Mouse (Mus musculus) erythroblast, embryonic 14.5 days (primary cell): ENCODE results near the gene Hic1. TPM values are rescaled to one million over a fixed set of nuclear protein-coding genes. Genes with fewer than 3 reads are reported as not detected.

Experiments
- H3K27me3 ChIP-seq: 2 replicates; pipeline ENCODE4 v1.6.1; 2012; ENCODE audit warnings: inconsistent platforms; ENCODE audit not compliant: control insufficient read depth
- H3K36me3 ChIP-seq: 2 replicates; pipeline ENCODE4 v1.6.1; 2012; ENCODE audit warnings: mild to moderate bottlenecking, inconsistent platforms; ENCODE audit not compliant: control insufficient read depth
- H3K4me1 ChIP-seq: 2 replicates; pipeline ENCODE4 v1.6.1; 2012; ENCODE audit warnings: inconsistent platforms; ENCODE audit not compliant: control insufficient read depth
- H3K4me3 ChIP-seq: replicated peaks from 2 replicates; pipeline ENCODE3; 2012; ENCODE audit warnings: moderate library complexity, mild to moderate bottlenecking, inconsistent platforms
- H3K9me3 ChIP-seq: 2 replicates; pipeline ENCODE4 v1.6.1; 2012; ENCODE audit warnings: low read length, inconsistent platforms, mixed read lengths; ENCODE audit not compliant: control insufficient read depth
- GATA1 ChIP-seq: IDR thresholded peaks from 2 replicates; pipeline ENCODE4 v1.6.1; 2012; ENCODE audit warnings: low read length, inconsistent platforms, mixed read lengths
- TAL1 ChIP-seq: IDR thresholded peaks from 3 replicates; pipeline ENCODE4 v1.6.1; 2012; ENCODE audit warnings: low read length, inconsistent platforms, mixed read lengths
- polyA plus RNA-seq: library from polyadenylated mRNA; stranded (reverse); fragments of >175 nt; gene quantifications from 2 replicates; pipeline ENCODE4 v1.2.3, GENCODE M21; 2012

The Hic1 gene
- polyA plus RNA-seq, 1 experiment = 0.02 TPM

- Histone ChIP-seq H3K27me3 (no peaks in the 10 kb centered on the region), H3K9me3 (no peaks in the 10 kb centered on the region), H3K36me3 (peaks cover 36% of the 10 kb centered on the region), H3K4me3 (no peak overlapping the region), H3K4me1 (peaks cover 7% of the 10 kb centered on the region)
- TF ChIP-seq TAL1 = no peak
- TF ChIP-seq GATA1 = no peak
These were observed 26.6 kb downstream of the Hic1 start for GRCm38 (mm10) chr11:75142749-75143148.

- TF ChIP-seq GATA1 (no peak), TAL1 (no peak)
- H3K4me3 ChIP-seq = no peak overlapping the region
- H3K36me3 ChIP-seq = peaks cover 31% of the 10 kb centered on the region
- H3K4me1 ChIP-seq = peaks cover 7% of the 10 kb centered on the region
- H3K9me3 ChIP-seq = no peaks in the 10 kb centered on the region
- no peaks in the 10 kb centered on the region for H3K27me3 ChIP-seq
These were observed 27.4 kb downstream of the Hic1 start for GRCm38 (mm10) chr11:75141913-75142312.

GRCm38 (mm10) chr11:75141038-75141437 lies 28.3 kb downstream of the Hic1 start:
- peaks cover 5% of the 10 kb centered on the region for H3K4me1 ChIP-seq

GRCm38 (mm10) chr11:75140431-75140830 lies 28.9 kb downstream of the Hic1 start:
- Histone ChIP-seq H3K9me3 (no peaks in the 10 kb centered on the region), H3K4me3 (no peak overlapping the region), H3K4me1 (peaks cover 5% of the 10 kb centered on the region), H3K36me3 (peaks cover 28% of the 10 kb centered on the region), H3K27me3 (no peaks in the 10 kb centered on the region)
- TF ChIP-seq GATA1 = no peak
- no peak for TF ChIP-seq TAL1

More at GRCm38 (mm10) chr11:75141038-75141437, 28.3 kb downstream of the Hic1 start:
- no peaks in the 10 kb centered on the region for H3K27me3 ChIP-seq
- TF ChIP-seq GATA1 (no peak), TAL1 (no peak)
- peaks cover 29% of the 10 kb centered on the region for H3K36me3 ChIP-seq
- no peaks in the 10 kb centered on the region for H3K9me3 ChIP-seq
- H3K4me3 ChIP-seq = no peak overlapping the region

- peaks cover 5% of the 10 kb centered on the region for H3K4me1 ChIP-seq
- H3K9me3 ChIP-seq = no peaks in the 10 kb centered on the region
- H3K27me3 ChIP-seq = no peaks in the 10 kb centered on the region
- H3K4me3 ChIP-seq = no peak overlapping the region
- no peak for TF ChIP-seq TAL1
- no peak for TF ChIP-seq GATA1
- peaks cover 23% of the 10 kb centered on the region for H3K36me3 ChIP-seq
These were observed 30.0 kb downstream of the Hic1 start for GRCm38 (mm10) chr11:75139122-75139963.

- Histone ChIP-seq H3K4me1 (peaks cover 5% of the 10 kb centered on the region), H3K4me3 (no peak overlapping the region), H3K27me3 (no peaks in the 10 kb centered on the region), H3K9me3 (no peaks in the 10 kb centered on the region), H3K36me3 (peaks cover 2% of the 10 kb centered on the region)
- TF ChIP-seq TAL1 = no peak
- TF ChIP-seq GATA1 = no peak
These were observed 32.5 kb downstream of the Hic1 start for GRCm38 (mm10) chr11:75136666-75137398.

- Histone ChIP-seq H3K4me3 (no peak overlapping the region), H3K4me1 (peaks cover 3% of the 10 kb centered on the region), H3K27me3 (no peaks in the 10 kb centered on the region), H3K36me3 (peaks cover 2% of the 10 kb centered on the region; the same call in 1 of the 2 replicates), H3K9me3 (no peaks in the 10 kb centered on the region)
- TF ChIP-seq GATA1 (no peak), TAL1 (no peak)
These were observed 34.0 kb downstream of the Hic1 start for GRCm38 (mm10) chr11:75135358-75135757.

- Histone ChIP-seq H3K36me3 (0 out of 2 replicates have a peak, but pooled peaks cover under 1% of the 10 kb centered on the region), H3K4me3 (no peak overlapping the region), H3K9me3 (no peaks in the 10 kb centered on the region), H3K27me3 (no peaks in the 10 kb centered on the region), H3K4me1 (no peaks in the 10 kb centered on the region)
- no peak for TF ChIP-seq TAL1
- TF ChIP-seq GATA1 = no peak
These were observed 34.7 kb downstream of the Hic1 start for GRCm38 (mm10) chr11:75134485-75135068.

GRCm38 (mm10) chr11:75133951-75134350 lies 35.4 kb downstream of the Hic1 start:
- Histone ChIP-seq H3K9me3 (no peaks in the 10 kb centered on the region), H3K4me3 (no peak overlapping the region), H3K4me1 (no peaks in the 10 kb centered on the region), H3K36me3 (no peaks in the 10 kb centered on the region), H3K27me3 (no peaks in the 10 kb centered on the region)
- TF ChIP-seq TAL1 (no peak), GATA1 (no peak)
